Mouse (Mus musculus) 416B (cell line): ENCODE results near the gene Npffr2.
"Not testable (repeated sequence)": the region's sequence is repeated elsewhere in the genome, so short reads cannot be mapped to it uniquely, and the experiment has no call there.

Experiments
- DNase-seq: peaks from one replicate; pipeline ENCODE4 v3.0.0; 2011; ENCODE audit warnings: low read depth

Gene Npffr2

DNA sequence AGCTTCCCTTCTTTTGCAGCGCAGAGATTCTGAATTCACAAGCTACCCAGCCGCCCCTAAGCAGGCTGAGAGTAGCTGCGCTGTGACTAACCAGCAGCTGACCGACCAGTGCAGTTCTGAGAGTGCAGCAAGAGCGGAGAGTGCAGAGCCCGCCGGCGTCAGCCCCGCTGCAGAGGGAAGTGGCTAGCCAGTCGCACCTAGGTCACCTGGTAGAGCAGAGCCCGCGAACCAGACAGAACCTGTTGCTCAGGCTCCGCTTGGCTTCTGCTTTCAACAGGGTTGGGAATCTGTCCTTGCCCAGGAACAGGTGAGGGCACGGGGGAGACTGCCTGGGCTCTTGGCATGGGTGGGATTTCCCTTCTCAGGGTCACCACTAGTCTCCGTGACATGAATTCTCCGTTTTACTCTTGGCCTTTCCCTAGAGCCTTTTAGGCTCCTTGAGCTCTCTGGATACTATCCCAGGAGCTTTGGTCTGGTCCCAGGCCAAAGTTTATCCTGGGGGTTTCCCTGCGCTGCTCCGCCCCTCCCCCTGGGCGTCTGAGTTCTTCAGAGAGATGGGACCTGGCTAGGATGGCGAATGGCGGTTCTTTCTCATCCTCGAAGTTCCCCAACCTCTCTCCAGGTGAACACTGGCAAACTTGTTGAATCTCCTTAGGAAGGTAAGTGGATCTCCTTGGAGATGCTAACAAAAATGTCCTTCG is at the start of gene Npffr2:
Gene Npffr2, plus strand, starts transcription at position 552 of the 701 bp plus-strand sequence.
- no peak for DNase-seq

GRCm38 (mm10) chr5:89492560-89492959 is 34.7 kb upstream of the Npffr2 start:
- DNase-seq, result no peak

DNA sequence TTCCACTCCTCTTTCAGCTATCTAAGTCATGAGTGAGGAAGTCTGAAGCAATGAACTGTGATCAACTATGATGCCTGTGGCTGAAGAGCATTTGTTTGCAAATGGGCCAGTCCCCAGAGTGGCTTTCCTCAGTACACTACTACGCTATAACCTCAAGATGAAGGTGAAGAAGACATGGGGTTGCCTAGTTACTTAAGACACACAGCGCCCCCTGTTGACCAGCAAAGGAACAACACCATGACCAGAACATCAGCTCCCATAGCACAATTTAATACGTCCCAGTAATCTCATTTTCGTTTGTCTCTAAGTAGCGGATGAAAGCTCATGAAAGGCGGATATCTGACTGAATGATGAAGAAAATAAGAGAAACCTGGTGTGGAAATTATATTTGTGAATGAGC is 27.0 kb upstream of the Npffr2 start:
- DNase-seq, result peak; percentile 60

- no peak for DNase-seq
Observed at GRCm38 (mm10) chr5:89518641-89519040, 8.6 kb upstream of the Npffr2 start.

DNA sequence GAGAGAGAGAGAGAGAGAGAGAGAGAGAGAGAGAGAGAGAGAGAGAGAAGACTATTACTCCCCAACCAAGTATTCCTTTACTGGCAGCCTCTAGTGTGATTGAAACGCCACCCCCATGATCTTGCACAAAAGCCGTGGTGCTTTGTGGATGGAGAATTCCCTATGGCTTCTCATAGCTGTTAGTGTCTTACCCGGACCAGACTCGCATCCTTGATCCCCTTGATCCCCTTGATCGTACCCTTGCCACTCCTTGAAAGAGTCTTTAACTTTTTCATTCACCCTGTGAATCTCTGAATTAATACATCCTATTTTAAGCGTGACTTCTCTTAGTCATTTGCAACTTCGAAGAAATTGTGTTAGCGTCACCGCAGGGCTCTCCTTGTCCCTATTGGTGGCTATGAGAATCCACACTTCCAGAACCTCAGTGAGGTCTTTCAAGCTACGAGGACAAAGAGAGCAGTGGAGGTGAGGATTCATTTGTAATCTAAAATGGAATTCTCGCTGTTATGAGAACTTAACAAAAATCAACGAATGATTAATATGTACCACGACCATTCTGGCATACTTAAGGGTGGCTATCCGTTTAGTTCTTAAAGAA is 949 bp upstream of the Npffr2 start:
- DNase-seq, result no peak

DNA sequence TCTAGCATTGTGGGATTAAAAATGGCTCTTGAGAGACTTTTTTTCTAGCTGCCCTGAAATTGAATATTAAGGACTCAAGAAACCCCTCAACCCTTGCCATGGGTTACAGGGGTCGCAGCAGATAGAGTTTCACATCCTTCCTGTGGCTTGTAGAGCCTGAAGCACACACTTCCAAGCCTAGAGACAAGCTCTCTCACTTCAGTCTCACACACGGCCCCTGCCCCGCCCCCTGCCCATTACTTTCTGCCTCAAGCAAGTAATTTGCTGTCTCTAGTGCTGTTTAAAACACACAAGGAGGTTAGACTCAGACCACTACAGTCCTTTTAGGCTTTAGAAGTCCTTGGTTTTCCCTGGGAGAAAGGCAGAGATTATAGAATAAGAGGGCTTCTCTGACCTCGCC is 1.7 kb downstream of the Npffr2 start:
- no peak for DNase-seq

DNA sequence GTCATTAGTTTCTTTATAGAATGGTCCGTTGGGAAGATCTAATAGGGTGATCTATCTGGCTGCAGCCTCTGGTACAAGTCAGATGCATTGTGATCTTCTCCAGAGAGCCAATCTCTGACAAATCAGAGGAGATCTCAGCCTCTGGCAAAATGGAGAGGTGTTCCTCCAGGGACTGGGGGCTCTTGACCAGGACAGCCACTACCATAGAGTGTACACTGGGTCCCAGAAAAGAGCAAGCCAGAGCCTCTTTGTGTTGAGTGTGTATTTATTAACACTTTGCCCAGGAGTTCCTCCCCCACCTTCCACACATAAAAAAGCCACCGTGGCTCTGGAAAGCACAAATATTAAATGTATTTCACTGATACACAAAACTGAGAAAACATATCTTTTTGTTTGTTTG is 2.2 kb downstream of the Npffr2 start:
- no peak for DNase-seq

DNA sequence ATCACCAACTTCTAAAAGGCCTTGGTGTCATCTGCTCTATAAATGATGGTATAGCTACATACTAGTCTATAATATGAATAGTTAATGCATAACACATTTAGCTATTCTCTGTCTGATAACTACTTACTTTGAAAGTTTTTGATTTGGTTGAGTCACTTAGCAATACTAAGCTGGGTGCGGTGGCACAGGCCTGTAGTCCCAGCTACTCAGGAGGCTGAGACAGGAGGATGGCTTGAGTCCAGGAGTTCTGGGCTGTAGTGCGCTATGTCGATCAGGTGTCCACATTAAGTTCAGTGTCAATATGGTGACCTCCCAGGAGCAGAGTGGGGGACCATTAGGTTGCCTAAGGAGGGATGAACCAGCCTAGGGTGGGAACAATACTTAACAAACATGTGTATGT is 8.8 kb downstream of the Npffr2 start:
- peak; percentile 16 for DNase-seq

- no peak for DNase-seq
Observed at GRCm38 (mm10) chr5:89542472-89542871, 15.2 kb downstream of the Npffr2 start.

- DNase-seq, result peak; percentile 57
Observed at GRCm38 (mm10) chr5:89543476-89543875, 16.2 kb downstream of the Npffr2 start.

GRCm38 (mm10) chr5:89559118-89559517 is 31.9 kb downstream of the Npffr2 start:
- not testable (repeated sequence) for DNase-seq

GRCm38 (mm10) chr5:89561381-89561780 is 34.2 kb downstream of the Npffr2 start:
- no peak for DNase-seq

DNA sequence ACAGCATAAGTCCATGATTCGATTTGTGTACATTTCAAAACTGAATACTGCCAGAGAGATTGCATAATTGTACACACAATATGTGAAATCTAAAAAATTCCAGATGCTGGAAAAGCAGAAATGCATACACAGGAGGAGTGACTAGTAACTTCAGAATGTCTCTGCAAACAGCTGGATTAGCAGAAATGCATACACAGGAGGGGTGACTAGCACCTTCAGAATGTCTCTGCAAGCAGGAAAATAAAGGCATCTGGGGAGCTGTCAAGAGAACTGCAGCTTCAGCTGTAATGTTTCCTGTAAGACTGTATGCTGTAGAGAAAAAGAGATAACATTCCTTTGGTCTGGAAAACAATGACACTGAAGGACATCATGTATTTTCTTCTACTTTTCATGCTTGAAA is 51.4 kb downstream of the Npffr2 start:
- DNase-seq, result no peak

- DNase-seq, result no peak
Observed at GRCm38 (mm10) chr5:89579181-89579580, 52.0 kb downstream of the Npffr2 start.

DNA sequence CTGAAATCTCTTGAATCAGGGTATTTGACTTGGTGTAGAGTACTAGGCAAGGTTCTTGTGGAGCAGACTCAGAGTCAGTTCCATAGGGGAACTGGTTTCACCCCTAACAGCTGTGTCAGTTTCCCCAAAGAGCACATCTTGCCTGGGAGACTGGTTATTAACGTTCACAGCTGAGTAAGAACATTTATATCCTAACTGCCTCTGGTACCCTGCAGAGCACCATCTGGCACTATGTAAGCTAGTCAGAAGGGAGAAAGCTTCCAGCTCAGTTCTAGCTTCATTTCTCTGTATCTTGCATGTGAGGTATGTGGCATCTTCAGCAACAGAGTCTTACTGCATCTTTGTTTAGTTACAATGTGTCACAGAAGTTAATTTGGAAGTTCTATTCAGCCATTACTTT is 53.9 kb downstream of the Npffr2 start:
- DNase-seq, result no peak

- DNase-seq, result no peak
Observed at GRCm38 (mm10) chr5:89581742-89582366, 54.6 kb downstream of the Npffr2 start.

DNA sequence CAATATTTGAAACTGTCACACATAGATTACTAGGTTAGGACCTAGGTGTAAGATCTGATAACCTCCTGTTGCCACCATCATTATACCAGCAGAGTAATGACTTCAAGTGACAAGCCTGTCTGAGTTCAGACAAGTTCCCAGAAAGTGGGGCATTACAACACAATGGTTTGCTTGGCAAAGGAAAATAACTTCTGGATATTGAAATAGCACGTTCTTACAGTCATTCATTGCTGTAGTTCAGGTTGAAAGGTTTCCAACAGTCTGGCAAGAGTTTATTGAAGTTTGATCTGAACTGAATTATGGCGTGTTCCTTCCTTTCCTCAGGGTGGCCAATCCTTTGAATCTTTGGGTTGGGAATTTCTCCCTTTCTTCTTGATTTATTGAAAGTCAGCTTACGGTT is 57.8 kb downstream of the Npffr2 start:
- no peak for DNase-seq

DNA sequence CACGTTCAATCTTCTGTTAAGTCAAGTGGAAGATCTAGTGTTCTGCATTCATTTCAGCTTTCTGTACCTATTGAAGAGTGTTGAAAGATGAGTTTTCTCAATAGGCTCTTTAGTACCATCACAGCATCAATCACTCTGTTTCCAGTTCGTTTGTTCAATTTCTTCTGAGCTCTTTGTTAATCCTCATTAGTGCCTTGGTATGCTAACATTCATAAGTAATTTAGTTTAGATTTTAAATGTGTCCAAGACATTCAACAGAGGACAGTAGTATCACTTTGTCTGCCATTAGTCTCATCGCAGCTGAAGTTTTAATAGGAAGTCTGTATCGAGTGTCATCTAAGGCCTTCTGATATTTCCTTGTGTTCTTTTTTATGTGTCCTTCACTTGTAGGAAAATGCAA is 65.1 kb downstream of the Npffr2 start:
- no peak for DNase-seq

DNA sequence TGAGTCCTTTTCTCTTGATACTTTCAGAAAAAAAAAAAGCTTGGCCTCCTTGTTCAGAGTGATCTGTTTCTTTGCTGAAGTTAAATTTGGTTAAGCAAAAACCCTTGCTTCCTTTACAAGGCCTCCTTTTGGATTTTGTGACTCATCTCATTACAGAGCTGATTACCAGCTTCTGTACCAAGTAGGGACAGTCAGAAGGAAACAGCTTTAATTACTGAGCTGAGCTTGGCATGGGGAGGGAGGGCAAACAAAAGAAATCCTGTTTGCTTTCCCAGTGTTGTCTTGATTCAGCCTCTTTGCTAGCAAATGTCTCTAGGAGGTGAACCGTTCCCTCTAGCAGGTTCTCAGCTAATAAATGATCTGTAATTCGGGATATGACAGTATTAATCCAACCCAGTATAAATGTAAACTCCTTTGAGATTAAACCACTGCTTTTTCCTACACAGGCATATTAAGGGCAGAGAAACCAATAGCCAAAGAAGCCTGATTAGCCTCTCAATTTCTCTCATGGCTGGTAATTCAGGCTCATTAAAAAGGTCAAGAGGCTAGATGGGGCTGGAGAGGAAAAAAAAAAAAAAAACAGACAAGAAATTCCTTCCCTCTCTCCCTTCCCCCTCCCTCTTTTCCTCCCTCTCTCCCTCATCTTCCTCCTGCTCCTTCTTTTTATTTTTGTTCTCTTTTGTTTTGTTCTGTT is 84.2 kb downstream of the Npffr2 start:
- DNase-seq, result no peak

DNA sequence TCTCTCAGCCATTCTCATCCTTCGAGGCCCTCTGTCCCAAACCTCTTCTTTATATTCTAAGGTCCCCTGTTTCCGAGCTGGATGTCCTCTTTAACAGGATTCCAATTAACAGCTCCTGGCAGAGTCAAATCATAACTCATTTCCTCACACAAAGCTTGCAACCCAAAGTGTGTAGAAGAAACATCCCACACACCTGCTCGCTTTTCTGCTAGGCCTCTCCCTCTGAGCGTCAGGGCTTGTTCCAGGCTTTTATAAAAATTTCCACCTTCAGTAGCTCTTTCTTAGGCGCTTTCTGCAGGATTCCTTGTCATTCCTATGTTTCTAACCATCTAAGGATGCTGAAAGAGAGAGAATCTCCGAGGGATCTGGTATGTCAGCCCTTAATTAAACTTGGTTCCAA is 85.0 kb downstream of the Npffr2 start:
- DNase-seq, result no peak

DNA sequence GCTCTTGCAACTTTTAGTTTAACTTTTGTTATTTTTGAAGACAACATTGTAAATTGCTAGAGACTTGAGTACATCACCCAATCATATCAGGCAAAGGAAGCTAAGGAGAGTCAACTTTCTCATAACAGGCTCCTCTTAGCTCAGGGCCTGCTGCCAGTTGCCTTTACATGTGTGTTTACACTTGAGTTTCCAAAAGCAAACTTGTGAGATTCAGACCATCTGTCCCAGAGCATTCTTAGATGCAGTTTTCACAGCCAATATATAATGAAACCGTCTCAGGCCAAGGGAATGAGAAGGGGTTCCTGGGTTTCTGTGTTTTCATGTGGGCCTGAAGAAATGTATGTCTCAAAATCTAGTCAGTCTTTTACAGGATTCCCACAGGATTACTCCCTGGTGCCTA is 104.4 kb downstream of the Npffr2 start:
- DNase-seq, result no peak
